Mouse (Mus musculus): Measurements from ENCODE around the gene Thap4.

- no peak for TF ChIP-seq CTCF (conservative IDR thresholded peaks at IDR 0.05 in 1 of 2, IDR thresholded peaks at IDR 0.05 in 1 of 2; ENCODE audit: low read depth in 2 of 2, low read length in 2 of 2)
- TF ChIP-seq JUN (IDR thresholded peaks at IDR 0.05; ENCODE audit: insufficient read depth, low read depth, low read length), result no peak
- no peak for TF ChIP-seq E2F4 (IDR thresholded peaks at IDR 0.05; ENCODE audit: insufficient replicate concordance, low read depth, low read length)
- no peak for TF ChIP-seq USF1 (IDR thresholded peaks at IDR 0.05; ENCODE audit: low read depth, low read length)
- no peak for TF ChIP-seq EP300 (IDR thresholded peaks at IDR 0.05; ENCODE audit: low read length)
These were observed 64.7 kb downstream of the Thap4 start for GRCm38 (mm10) chr1:93689901-93690496.
